Mouse (Mus musculus): ENCODE data around the gene Fbrsl1.

Gene Fbrsl1

DNA sequence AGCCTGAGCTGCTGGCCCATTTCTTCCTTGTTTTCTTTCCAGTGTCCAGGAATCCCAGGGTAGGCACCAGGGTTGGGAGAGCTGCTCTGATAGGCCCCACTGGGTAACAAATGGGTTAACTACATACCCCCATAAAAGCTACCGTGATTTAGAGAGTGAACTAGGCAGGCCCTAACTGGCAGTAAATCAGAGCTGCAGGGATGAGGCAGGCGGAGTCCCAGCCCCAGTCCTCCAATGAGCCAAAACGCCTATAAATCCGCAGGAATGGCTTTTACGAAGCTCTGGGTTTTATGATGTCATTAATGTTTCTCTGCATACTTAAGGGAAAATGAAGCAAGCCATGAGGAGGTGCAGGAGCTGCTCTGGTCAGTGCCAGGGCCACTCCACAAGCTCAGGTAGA, 33.3 kb downstream of the Fbrsl1 start:
- no peak for DNase-seq (ENCODE audit: low spot score)

DNA sequence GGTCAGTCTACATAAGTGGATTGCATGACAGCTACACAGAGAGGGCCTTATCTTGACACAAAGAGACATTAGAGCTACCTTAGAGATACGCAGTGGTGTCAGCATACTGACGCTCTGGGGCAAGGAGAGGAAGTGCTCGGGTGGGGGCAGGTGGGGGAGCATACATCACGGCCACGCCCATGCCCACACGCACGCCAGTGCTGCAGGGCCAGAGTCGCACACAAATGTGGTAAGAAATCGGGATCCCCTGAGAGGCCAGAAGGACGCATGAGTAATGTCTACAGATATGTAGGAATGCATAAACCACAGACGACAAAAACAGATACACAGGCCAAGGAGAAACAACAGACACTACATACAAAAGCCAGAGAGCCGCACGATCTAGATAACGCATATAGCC, 35.3 kb downstream of the Fbrsl1 start:
- DNase-seq (ENCODE audit: low spot score), result no peak

DNA sequence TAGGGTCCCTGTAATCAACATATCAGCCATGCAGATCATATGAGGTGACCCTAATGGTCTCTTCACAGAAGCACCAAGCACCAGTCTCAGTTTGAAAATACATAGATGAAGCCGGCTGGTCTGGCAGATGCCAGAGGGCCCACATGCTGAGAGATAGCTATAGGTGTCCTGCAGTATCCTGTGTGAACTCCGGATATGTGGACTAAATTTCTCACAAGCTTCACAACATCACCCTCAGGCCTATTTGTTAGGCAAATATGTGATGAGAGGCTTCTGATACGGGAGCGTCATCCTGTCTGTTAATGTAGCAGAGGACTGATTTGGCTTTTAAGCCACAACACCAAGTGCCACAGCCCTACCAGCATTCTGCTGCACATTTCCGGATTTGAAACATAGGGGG, 37.9 kb downstream of the Fbrsl1 start:
- no peak for DNase-seq (ENCODE audit: low spot score)

DNA sequence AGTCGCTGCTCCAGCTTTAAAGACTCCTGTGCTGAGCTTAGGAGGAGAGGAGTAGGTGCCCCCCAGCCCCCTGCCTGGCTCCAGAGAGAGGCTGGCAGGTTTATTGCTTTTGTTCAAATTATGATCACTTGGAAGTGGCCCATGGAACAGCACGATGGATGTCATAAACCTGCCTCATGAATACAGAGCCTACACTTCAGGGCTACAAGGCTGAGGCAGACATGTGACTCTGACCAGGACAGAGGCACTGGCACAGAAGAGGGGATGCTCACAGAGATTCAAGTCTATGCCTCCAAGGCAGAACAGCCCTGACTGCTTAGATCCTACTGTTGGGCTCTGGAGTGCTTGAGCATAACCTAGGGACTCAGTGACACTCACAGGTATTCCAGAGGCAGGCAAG, 39.3 kb downstream of the Fbrsl1 start:
- no peak for DNase-seq (ENCODE audit: low spot score)

- no peak for DNase-seq (ENCODE audit: low spot score)
Observed at GRCm38 (mm10) chr5:110406065-110406714, 42.1 kb downstream of the Fbrsl1 start.

- no peak for DNase-seq (ENCODE audit: low spot score)
Observed at GRCm38 (mm10) chr5:110403931-110404330, 44.4 kb downstream of the Fbrsl1 start.

DNA sequence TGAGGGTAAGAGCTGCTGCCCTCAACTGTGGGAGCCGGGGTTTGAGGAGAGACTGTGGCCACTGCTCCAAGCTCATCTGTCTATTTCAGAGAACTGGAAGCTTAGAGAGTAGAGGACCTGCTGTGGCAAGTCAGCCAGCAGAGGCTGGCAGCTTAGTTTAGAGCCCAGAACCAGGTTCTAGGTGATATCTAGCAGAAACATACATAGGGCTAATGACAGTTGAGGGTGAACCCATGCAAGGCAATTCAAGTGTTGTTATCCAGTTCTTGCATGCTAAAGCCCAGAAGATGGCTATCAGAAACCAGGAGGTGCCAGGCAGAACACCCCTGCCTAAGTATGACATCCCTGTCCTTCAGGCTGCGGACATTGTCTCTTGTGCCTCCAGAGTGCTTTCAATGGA, 45.7 kb downstream of the Fbrsl1 start:
- no peak for DNase-seq (ENCODE audit: low spot score)

DNA sequence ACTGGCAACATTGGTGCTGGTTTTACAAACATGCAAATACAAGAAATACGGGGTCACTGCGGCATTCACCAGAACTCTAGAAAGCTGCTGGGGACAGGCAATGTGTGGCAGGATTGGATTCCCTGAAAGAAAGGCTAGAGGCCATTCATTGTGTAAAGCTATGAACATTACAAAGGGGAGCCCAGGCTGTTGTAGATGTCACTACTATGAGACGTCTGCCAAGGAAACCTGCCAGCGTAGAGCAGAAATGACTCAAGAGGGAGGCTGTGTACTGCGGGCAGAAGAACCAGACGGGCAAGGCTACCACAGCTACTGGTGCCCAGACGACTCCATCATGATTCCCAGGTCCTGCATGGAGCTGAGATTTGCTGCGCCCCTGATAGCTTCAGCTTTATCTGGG, 47.2 kb downstream of the Fbrsl1 start:
- no peak for DNase-seq (ENCODE audit: low spot score)

GRCm38 (mm10) chr5:110395006-110395661, 53.2 kb downstream of the Fbrsl1 start:
- no peak for DNase-seq (ENCODE audit: low spot score)

DNA sequence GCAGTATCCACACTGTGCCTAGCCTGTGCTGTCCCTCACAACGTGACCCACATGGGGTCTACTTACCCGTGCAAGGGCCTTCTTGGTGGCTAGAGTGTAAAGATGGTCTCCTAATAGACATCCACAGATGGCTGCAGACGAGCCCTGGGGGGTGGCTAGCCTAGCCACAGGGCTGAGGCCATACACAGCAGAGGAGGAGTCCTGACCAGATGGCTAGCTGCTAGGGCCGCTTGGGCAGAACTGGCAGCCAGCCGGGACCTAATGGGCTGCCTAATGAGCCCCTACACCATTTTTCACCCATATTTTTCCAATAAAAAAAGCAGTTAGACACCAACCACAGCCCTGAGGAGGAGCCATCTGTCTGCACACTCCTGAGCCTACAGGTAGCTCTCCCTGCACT, 55.6 kb downstream of the Fbrsl1 start:
- DNase-seq (ENCODE audit: low spot score), result no peak

GRCm38 (mm10) chr5:110390631-110391030, 57.7 kb downstream of the Fbrsl1 start:
- DNase-seq (ENCODE audit: low spot score), result no peak

DNA sequence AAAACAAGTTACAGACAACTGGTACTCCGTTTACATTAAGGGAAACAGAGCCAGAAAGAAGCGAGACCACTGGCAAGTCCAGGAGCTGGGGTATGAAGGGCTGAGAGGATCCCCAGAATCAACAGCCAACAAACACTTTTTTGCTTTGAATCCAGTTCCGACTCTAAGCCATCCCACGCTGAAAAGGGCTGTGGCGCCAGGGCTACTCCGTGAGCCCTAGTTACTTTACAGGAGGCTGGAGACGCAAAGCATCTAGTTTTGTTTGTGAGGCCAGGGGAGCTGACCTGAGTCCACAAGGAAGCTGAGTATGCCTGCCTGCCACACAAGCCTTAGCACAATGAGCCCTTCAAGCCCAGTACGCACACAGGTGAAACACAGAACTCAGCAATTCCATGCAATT, 61.0 kb downstream of the Fbrsl1 start:
- DNase-seq (ENCODE audit: low spot score), result no peak

GRCm38 (mm10) chr5:110386371-110387330, 61.7 kb downstream of the Fbrsl1 start:
- DNase-seq (ENCODE audit: low spot score), result peak; percentile 71

DNA sequence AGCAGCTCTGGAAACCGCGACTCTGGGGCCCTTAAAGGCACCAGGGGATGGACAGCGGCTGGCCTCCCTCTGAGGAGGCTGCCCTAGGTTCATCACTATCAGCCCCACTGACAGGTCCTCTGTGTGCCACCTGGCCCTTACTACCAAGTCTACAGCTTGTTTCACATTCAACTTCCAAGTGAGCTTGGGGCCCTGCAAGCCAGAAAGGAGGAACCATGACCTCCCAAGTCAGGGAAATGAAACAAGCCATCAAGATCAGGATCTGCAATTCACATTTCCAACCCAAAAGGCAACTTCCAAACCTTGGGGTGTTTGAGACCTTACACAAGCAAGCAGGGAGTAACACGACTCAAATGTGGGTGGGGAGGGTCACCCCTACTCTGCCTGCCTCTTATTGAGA, 63.0 kb downstream of the Fbrsl1 start:
- no peak for DNase-seq (ENCODE audit: low spot score)

DNA sequence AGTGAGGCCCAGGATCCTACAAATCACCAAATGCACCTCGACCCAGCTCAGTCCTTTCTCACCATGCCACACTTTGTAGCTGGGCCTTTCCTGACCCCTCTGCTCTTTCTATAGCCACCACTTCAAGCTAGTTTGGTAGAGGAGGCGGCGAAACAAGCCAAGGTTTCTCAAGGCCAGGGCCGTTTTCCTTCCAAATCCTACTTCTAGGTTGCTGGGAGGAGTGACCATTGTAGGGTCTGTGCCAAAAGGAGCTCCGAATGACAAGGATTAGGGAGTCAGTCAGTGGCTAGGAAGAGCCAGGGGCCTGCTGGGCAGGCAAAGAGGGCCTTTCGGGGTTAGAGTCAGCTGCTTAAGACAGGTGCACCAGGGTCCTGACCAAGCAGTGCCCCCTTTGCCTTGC, 63.8 kb downstream of the Fbrsl1 start:
- DNase-seq (ENCODE audit: low spot score), result no peak

- no peak for DNase-seq (ENCODE audit: low spot score)
Observed at GRCm38 (mm10) chr5:110379823-110380222, 68.5 kb downstream of the Fbrsl1 start.

- DNase-seq (ENCODE audit: low spot score), result no peak
Observed at GRCm38 (mm10) chr5:110379086-110379485, 69.2 kb downstream of the Fbrsl1 start.

DNA sequence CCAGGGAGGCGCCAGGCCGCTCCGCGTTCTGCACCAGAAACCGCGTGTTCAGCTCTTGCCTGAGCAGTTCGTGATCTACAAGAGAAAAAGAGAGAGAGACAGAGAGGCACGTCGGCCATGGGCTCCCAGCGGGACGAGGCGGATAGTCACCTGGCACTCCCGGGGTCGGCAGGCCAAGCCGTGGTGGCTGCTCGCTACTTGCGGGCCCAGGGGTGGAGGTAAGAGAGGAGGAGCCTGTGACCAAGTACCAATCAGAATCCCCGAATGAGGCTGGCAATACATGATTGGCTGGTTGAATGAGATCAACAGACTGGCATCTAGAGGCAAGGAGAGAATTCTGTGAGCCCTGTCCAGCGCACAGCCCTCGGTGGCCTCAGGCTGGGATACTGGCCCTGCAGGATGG, 70.1 kb downstream of the Fbrsl1 start:
- DNase-seq (ENCODE audit: low spot score), result no peak

DNA sequence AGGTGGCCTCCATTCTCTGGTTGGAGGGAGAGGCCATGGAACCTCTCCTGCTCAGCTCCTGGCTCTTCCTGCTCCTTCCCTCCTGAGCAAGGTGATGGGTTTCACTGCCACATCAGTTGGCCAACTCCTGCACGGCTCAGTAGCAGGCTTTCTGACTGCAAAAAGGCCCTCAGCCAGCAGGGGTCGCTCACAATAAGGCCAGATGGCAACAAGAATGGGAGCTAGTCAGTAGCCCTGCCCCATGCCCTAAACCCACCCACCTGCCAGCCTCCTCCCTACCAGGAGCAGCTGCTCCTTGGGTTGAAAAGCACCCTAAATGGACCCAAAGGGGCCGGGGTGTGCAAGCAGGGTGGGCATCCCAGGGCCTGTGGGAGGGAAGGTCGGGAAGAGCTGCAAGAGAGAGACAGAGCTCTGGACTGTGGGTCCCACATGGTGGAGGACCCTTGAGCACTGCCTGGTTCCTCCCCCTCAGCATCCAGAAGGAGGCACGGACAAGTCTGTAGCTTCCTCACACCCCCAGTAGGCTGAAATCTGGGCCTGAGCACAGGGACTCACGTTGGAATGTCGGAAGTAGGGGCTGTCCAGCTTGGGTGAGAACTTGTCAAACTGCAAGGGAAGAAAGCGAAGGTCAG, 71.4 kb downstream of the Fbrsl1 start:
- DNase-seq (ENCODE audit: low spot score), result peak; percentile 82

DNA sequence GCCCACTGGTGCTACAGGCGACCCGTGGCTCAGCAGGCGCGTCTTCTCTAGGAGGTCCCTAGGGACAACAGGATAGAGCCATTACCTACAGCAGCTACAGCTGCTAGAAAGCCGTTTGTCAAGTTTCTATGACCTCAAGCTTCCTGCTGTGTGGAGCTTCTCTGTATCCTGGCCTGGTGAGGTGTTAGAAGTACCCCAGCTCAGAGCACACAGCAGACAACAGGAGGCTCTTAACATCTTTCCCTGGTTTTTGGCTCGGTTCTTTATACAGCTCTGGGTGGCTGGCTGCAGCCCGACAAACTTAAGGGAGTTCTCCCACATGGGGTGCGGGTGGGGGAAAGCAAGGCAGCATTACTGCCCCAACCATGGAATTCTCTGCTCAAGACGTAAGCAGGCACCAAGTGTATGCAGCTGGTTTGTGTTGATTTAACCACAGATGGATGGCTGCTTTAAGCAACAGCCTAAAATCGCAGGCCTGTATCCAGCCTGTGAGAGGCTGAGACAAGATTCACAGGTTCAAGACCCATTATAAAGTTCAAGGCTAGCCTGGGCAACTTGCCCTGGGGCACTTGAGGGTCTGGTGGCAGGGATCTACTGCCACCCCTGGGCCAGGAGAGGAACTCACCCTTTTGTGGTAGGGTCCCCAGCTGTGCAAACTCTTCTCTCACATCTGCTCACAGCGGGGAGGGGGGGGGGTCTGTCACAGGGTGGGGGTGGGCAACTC, 84.3 kb downstream of the Fbrsl1 start:
- no peak for DNase-seq (ENCODE audit: low spot score)

- peak; percentile 69 for DNase-seq (ENCODE audit: low spot score)
Observed at GRCm38 (mm10) chr5:110363179-110363821, 85.0 kb downstream of the Fbrsl1 start.
